Mouse (Mus musculus): ENCODE results near the gene Rab7. TPM values are rescaled to one million over a fixed set of nuclear protein-coding genes. Genes with fewer than 3 reads are reported as not detected.

Rab7 gene
- polyA plus RNA-seq, 1 experiment from 2014 or later: 246 TPM

GRCm38 (mm10) chr6:88042336-88042735, 2.7 kb downstream of the Rab7 start:
- Histone ChIP-seq H3K4me1 (ENCODE audit: control insufficient read depth, insufficient read depth, low read length) (peaks cover 21% of the 10 kb centered on the region), H3K36me3 (ENCODE audit: control insufficient read depth, insufficient read depth, low read length) (no peaks in the 10 kb centered on the region), H3K9ac (ENCODE audit: low read length) (no peak overlapping the region), H3K4me3 (replicated peaks; ENCODE audit: low read length) (no peak overlapping the region), H3K27me3 (ENCODE audit: control insufficient read depth, insufficient read depth, low read length) (no peaks in the 10 kb centered on the region), H3K4me2 (ENCODE audit: low read depth, low read length) (no peak overlapping the region), H3K9me3 (replicated peaks; ENCODE audit: control insufficient read depth, low read length) (no peaks in the 10 kb centered on the region), H3K27ac (ENCODE audit: low read length) (no peak overlapping the region)
- WGBS: 89% methylated on average over 3 of the region's 3 CpGs
- ATAC-seq (ENCODE audit: insufficient read depth, low FRiP score): no peak

GRCm38 (mm10) chr6:88041221-88041620, 3.8 kb downstream of the Rab7 start:
- peak overlapping the region; percentile 67 for H3K27ac ChIP-seq (ENCODE audit: low read length)
- H3K9me3 ChIP-seq (replicated peaks; ENCODE audit: control insufficient read depth, low read length): no peaks in the 10 kb centered on the region
- no peak overlapping the region for H3K9ac ChIP-seq (ENCODE audit: low read length)
- H3K27me3 ChIP-seq (ENCODE audit: control insufficient read depth, insufficient read depth, low read length): no peaks in the 10 kb centered on the region
- H3K4me1 ChIP-seq (ENCODE audit: control insufficient read depth, insufficient read depth, low read length): peaks cover 21% of the 10 kb centered on the region
- WGBS: 48% methylated on average over 4 of the region's 4 CpGs
- H3K36me3 ChIP-seq (ENCODE audit: control insufficient read depth, insufficient read depth, low read length): no peaks in the 10 kb centered on the region
- no peak overlapping the region for H3K4me3 ChIP-seq (replicated peaks; ENCODE audit: low read length)
- ATAC-seq (ENCODE audit: insufficient read depth, low FRiP score): no peak
- H3K4me2 ChIP-seq (ENCODE audit: low read depth, low read length): no peak overlapping the region

GRCm38 (mm10) chr6:88039426-88039825, 5.6 kb downstream of the Rab7 start:
- Histone ChIP-seq H3K4me1 (ENCODE audit: control insufficient read depth, insufficient read depth, low read length) (peaks cover 21% of the 10 kb centered on the region), H3K4me2 (ENCODE audit: low read depth, low read length) (no peak overlapping the region), H3K27me3 (ENCODE audit: control insufficient read depth, insufficient read depth, low read length) (no peaks in the 10 kb centered on the region), H3K36me3 (ENCODE audit: control insufficient read depth, insufficient read depth, low read length) (no peaks in the 10 kb centered on the region), H3K9me3 (replicated peaks; ENCODE audit: control insufficient read depth, low read length) (no peaks in the 10 kb centered on the region), H3K4me3 (replicated peaks; ENCODE audit: low read length) (no peak overlapping the region), H3K27ac (ENCODE audit: low read length) (no peak overlapping the region), H3K9ac (ENCODE audit: low read length) (no peak overlapping the region)
- WGBS: 96% methylated on average over 4 of the region's 4 CpGs
- no peak for ATAC-seq (ENCODE audit: insufficient read depth, low FRiP score)

GRCm38 (mm10) chr6:88037471-88038045, 7.5 kb downstream of the Rab7 start:
- H3K4me3 ChIP-seq (replicated peaks; ENCODE audit: low read length): no peak overlapping the region
- no peak overlapping the region for H3K27ac ChIP-seq (ENCODE audit: low read length)
- H3K9me3 ChIP-seq (replicated peaks; ENCODE audit: control insufficient read depth, low read length): no peaks in the 10 kb centered on the region
- ATAC-seq (ENCODE audit: insufficient read depth, low FRiP score): no peak
- H3K27me3 ChIP-seq (ENCODE audit: control insufficient read depth, insufficient read depth, low read length): no peaks in the 10 kb centered on the region
- no peak overlapping the region for H3K9ac ChIP-seq (ENCODE audit: low read length)
- 89% methylated on average over 4 of the region's 4 CpGs for WGBS
- H3K36me3 ChIP-seq (ENCODE audit: control insufficient read depth, insufficient read depth, low read length): no peaks in the 10 kb centered on the region
- peaks cover 5% of the 10 kb centered on the region for H3K4me1 ChIP-seq (ENCODE audit: control insufficient read depth, insufficient read depth, low read length)
- no peak overlapping the region for H3K4me2 ChIP-seq (ENCODE audit: low read depth, low read length)

GRCm38 (mm10) chr6:88033504-88033903, 11.6 kb downstream of the Rab7 start:
- ATAC-seq (ENCODE audit: insufficient read depth, low FRiP score): no peak
- 89% methylated on average over 3 of the region's 3 CpGs for WGBS

GRCm38 (mm10) chr6:88030432-88030831, 14.6 kb downstream of the Rab7 start:
- Histone ChIP-seq H3K27me3 (ENCODE audit: control insufficient read depth, insufficient read depth, low read length) (no peaks in the 10 kb centered on the region), H3K36me3 (ENCODE audit: control insufficient read depth, insufficient read depth, low read length) (0 out of 2 replicates have a peak, but pooled peaks cover 3% of the 10 kb centered on the region), H3K4me3 (replicated peaks; ENCODE audit: low read length) (no peak overlapping the region), H3K4me2 (ENCODE audit: low read depth, low read length) (no peak overlapping the region), H3K9me3 (replicated peaks; ENCODE audit: control insufficient read depth, low read length) (no peaks in the 10 kb centered on the region), H3K27ac (ENCODE audit: low read length) (no peak overlapping the region), H3K9ac (ENCODE audit: low read length) (no peak overlapping the region), H3K4me1 (ENCODE audit: control insufficient read depth, insufficient read depth, low read length) (no peaks in the 10 kb centered on the region)
- 94% methylated on average over 2 of the region's 2 CpGs for WGBS
- ATAC-seq (ENCODE audit: insufficient read depth, low FRiP score): no peak

More at GRCm38 (mm10) chr6:88033504-88033903, 11.6 kb downstream of the Rab7 start:
- Histone ChIP-seq H3K9me3 (replicated peaks; ENCODE audit: control insufficient read depth, low read length) (no peaks in the 10 kb centered on the region), H3K27ac (ENCODE audit: low read length) (no peak overlapping the region), H3K4me2 (ENCODE audit: low read depth, low read length) (no peak overlapping the region), H3K4me1 (ENCODE audit: control insufficient read depth, insufficient read depth, low read length) (no peaks in the 10 kb centered on the region), H3K36me3 (ENCODE audit: control insufficient read depth, insufficient read depth, low read length) (no peaks in the 10 kb centered on the region), H3K9ac (ENCODE audit: low read length) (no peak overlapping the region), H3K4me3 (replicated peaks; ENCODE audit: low read length) (no peak overlapping the region), H3K27me3 (ENCODE audit: control insufficient read depth, insufficient read depth, low read length) (no peaks in the 10 kb centered on the region)

GRCm38 (mm10) chr6:88027390-88027789, 17.7 kb downstream of the Rab7 start:
- Histone ChIP-seq H3K4me3 (replicated peaks; ENCODE audit: low read length) (no peak overlapping the region), H3K4me2 (ENCODE audit: low read depth, low read length) (no peak overlapping the region), H3K9ac (ENCODE audit: low read length) (no peak overlapping the region), H3K4me1 (ENCODE audit: control insufficient read depth, insufficient read depth, low read length) (peaks cover 3% of the 10 kb centered on the region; the same call in 1 of the 2 replicates), H3K27me3 (ENCODE audit: control insufficient read depth, insufficient read depth, low read length) (no peaks in the 10 kb centered on the region), H3K27ac (ENCODE audit: low read length) (no peak overlapping the region), H3K9me3 (replicated peaks; ENCODE audit: control insufficient read depth, low read length) (no peaks in the 10 kb centered on the region), H3K36me3 (ENCODE audit: control insufficient read depth, insufficient read depth, low read length) (peaks cover 7% of the 10 kb centered on the region; the same call in 1 of the 2 replicates)
- no peak for ATAC-seq (ENCODE audit: insufficient read depth, low FRiP score)
- 79% methylated on average over 5 of the region's 5 CpGs for WGBS

GRCm38 (mm10) chr6:88023316-88023890, 21.7 kb downstream of the Rab7 start:
- H3K36me3 ChIP-seq (ENCODE audit: control insufficient read depth, insufficient read depth, low read length): peaks cover 7% of the 10 kb centered on the region; the same call in 1 of the 2 replicates
- H3K4me3 ChIP-seq (replicated peaks; ENCODE audit: low read length): no peak overlapping the region
- ATAC-seq (ENCODE audit: insufficient read depth, low FRiP score): no peak
- peaks cover 3% of the 10 kb centered on the region for H3K4me1 ChIP-seq (ENCODE audit: control insufficient read depth, insufficient read depth, low read length)
- no peak overlapping the region for H3K27ac ChIP-seq (ENCODE audit: low read length)
- H3K9me3 ChIP-seq (replicated peaks; ENCODE audit: control insufficient read depth, low read length): no peaks in the 10 kb centered on the region
- no peak overlapping the region for H3K4me2 ChIP-seq (ENCODE audit: low read depth, low read length)
- WGBS: 92% methylated on average over 10 of the region's 10 CpGs
- H3K9ac ChIP-seq (ENCODE audit: low read length): no peak overlapping the region
- no peaks in the 10 kb centered on the region for H3K27me3 ChIP-seq (ENCODE audit: control insufficient read depth, insufficient read depth, low read length)

- Histone ChIP-seq H3K36me3 (ENCODE audit: control insufficient read depth, insufficient read depth, low read length) (peaks cover 4% of the 10 kb centered on the region; the same call in 1 of the 2 replicates), H3K9ac (ENCODE audit: low read length) (no peak overlapping the region), H3K9me3 (replicated peaks; ENCODE audit: control insufficient read depth, low read length) (no peaks in the 10 kb centered on the region), H3K4me1 (ENCODE audit: control insufficient read depth, insufficient read depth, low read length) (peaks cover 7% of the 10 kb centered on the region), H3K27ac (ENCODE audit: low read length) (no peak overlapping the region), H3K27me3 (ENCODE audit: control insufficient read depth, insufficient read depth, low read length) (no peaks in the 10 kb centered on the region), H3K4me2 (ENCODE audit: low read depth, low read length) (no peak overlapping the region), H3K4me3 (replicated peaks; ENCODE audit: low read length) (no peak overlapping the region)
- 73% methylated on average over 2 of the region's 2 CpGs for WGBS
- no peak for ATAC-seq (ENCODE audit: insufficient read depth, low FRiP score)
These were observed 25.9 kb downstream of the Rab7 start for GRCm38 (mm10) chr6:88019154-88019553.

All from stomach, embryonic 16.5 days (tissue).